Mouse (Mus musculus) testis, adult 2 months (tissue): ENCODE data around the gene Ifi47.

Experiments
- CTCF ChIP-seq: fragments of 200-500 bp; IDR thresholded peaks from 2 replicates; pipeline ENCODE4 v1.5.1; 2012; ENCODE audit warnings: low read depth, mild to moderate bottlenecking, inconsistent platforms, low read length, moderate library complexity; ENCODE audit not compliant: control insufficient read depth, insufficient read depth, insufficient replicate concordance
- POLR2A ChIP-seq: fragments of 200-500 bp; IDR thresholded peaks from 2 replicates; pipeline ENCODE4 v1.6.1; 2012; ENCODE audit warnings: low read depth, mild to moderate bottlenecking, inconsistent platforms, low read length, moderate library complexity; ENCODE audit not compliant: control insufficient read depth

DNA sequence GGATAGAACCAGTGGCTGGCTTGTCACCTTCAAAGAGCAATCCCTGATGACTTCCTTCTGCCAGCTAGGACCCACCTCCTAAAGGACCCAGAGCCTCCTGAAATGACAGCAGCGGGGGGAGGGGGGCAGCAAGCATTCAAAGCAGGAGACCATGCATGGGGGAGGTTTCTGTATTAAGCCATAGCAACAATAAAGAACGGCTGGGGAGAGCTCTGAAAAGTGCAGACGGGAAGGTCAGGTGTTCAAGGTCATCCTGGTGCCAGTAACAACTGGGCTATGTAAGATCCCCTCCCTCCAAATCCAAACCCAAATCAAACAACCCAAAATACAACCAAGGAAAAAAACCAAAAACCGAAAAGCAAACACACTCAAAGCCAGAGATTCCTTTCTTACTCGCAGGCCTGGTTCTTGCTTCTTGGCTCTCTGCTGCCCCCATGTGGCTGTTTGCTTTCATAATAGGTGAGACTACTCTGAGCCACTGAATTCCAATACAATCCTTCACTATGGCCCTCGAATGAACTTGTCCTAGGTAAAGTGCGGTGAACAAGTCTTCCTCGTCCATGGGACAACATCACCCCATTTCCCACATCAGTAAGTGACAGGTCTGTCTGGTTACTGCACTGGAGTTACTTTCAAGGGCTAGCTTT is 26.8 kb downstream of the Ifi47 start:
- TF ChIP-seq CTCF (peak; percentile 35; the same call in 1 of the 2 replicates), POLR2A (no peak)
